Mouse (Mus musculus) heart, adult 10 weeks (tissue): ENCODE data around the gene Mccc2. TPM values are rescaled to one million over a fixed set of nuclear protein-coding genes. Genes with fewer than 3 reads are reported as not detected.

Experiments used
- polyA plus RNA-seq: library from polyadenylated mRNA; stranded (reverse); fragments of 350-450 nt; fragmentation: Illumina TruSeq; extraction: RNeasy Lipid Tissue Mini Kit (QIAGEN cat#74804); gene quantifications from one replicate; pipeline ENCODE4 v1.2.3, GENCODE M21; 2014; ENCODE audit warnings: low read depth, low replicate concordance

The Mccc2 gene
- 85.2 TPM for polyA plus RNA-seq

DNA sequence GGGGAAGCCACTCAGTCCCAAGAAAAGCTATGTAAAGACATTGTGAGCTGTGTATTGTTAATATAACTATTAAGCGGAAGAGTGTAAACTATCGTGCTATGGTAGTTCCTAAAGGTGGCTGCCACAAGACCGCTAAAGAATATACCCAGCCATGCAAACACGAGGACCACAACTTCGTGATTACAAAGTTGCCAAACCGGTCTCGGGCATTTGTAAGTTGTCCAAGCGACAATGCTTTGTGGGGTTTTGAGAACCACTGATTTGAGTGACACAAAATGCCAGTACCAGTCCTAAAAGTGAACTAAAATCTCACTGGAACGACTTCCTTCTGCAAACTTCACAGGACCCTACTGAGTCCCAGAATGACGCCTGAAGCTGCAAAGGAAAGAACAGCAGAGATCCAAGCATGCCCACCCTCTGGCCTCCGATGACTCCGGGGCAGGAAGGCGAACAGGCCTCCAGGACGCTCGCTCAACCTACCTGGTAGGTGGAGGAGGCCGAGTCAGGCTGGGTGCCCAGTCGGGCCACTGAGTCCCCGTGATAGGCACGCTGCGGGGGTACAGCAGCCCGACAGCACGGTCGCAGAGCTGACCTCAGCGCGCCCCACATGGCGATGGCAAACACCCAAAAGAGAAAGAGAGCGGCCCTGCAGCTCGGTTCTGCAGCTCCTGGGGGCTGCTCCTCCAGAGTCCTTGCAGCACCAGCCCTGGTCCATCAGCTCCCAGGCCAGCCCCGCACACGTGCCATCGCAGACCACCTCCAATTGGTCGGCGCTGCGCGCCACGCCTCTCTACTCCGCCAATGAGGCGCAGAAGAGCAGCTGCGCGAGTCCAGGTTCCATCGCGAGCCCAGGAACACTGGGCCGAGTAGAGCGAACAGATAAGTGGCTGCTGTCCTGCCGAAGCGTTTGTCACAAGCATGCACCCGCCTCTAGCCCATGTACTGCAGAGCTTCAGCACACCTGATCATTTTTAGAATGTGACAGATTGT lies at the start of gene Mccc2:
Gene Mccc2, minus strand, starts transcription at position 734 of the 990 bp plus-strand sequence.

GRCm38 (mm10) chr13:99900965-99901364 lies 114.5 kb downstream of the Mccc2 start, which contains the start of gene Cartpt:
Gene Cartpt (minus strand): TSS chr13:99901091.

Other genes with a start within 250 kb of the Mccc2 start
- not detected for gene Cartpt, start 114.5 kb downstream of the Mccc2 start, polyA plus RNA-seq
- 12.5 TPM for gene Bdp1, start 88.4 kb upstream of the Mccc2 start, polyA plus RNA-seq
- 10.0 TPM for gene Serf1, start 92.4 kb upstream of the Mccc2 start, polyA plus RNA-seq
- 14.7 TPM for gene Smn1, start 109.2 kb upstream of the Mccc2 start, polyA plus RNA-seq
- 0.65 TPM for gene Naip2, start 186.5 kb upstream of the Mccc2 start, polyA plus RNA-seq
- gene Naip5, start 230.7 kb upstream of the Mccc2 start, polyA plus RNA-seq = 0.79 TPM